In the genomic region with DNA sequence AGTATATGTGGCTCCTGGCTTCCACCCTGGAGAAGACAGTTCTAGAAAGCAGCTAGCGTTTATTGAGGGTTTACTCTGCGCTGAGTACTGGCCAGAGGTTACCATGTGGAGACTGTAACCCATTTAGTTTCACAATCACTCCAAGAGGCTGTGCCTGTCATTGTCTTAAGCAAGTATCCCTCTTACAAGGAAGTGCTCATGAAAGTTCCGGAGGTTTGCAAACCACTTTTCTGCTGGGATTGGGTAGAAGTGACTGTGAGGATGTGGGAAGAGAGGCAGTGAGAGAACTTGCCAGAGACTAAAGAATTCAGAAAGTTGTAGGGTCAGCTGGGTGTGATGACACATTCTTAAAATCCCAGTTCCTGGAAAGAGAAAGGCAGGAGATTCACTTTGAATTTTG, we compare ENCODE assay signal across 33 mouse cellular contexts. TPM values are rescaled to one million over a fixed set of nuclear protein-coding genes. Genes with fewer than 3 reads are reported as not detected.
"Had no signal": no experiment of that assay in that cellular context is flagged by ENCODE, and none has a peak within 500 bp of the region (broad histone marks: within the 10 kb centered on the region; RNA-seq: fewer than 3 reads in every experiment).

No protein-coding gene starts in this region.

- H3K9me3 ChIP-seq: heart, embryonic 13.5 days; heart, embryonic 15.5 days; hindbrain, embryonic 10.5 days; hindbrain, embryonic 12.5 days; intestine, embryonic 15.5 days; limb, embryonic 10.5 days; limb, embryonic 12.5 days; liver, embryonic 13.5 days; liver, embryonic 15.5 days had no signal

- H3K27ac ChIP-seq: gastrocnemius, adult 2 months; heart, adult 2 months; heart, embryonic 13.5 days; heart, embryonic 15.5 days; hindbrain, embryonic 10.5 days; hindbrain, embryonic 12.5 days; hindbrain, embryonic 14.5 days; intestine, embryonic 15.5 days; layer of hippocampus, adult 2 months; left cerebral cortex, adult 2 months; limb, embryonic 10.5 days; limb, embryonic 12.5 days; liver, embryonic 13.5 days; liver, embryonic 15.5 days had no signal

- H3K4me2 ChIP-seq: heart, embryonic 11.5 days; heart, embryonic 13.5 days; heart, embryonic 15.5 days; hindbrain, embryonic 12.5 days; hindbrain, embryonic 14.5 days; intestine, embryonic 15.5 days; limb, embryonic 12.5 days; liver, embryonic 11.5 days; liver, embryonic 13.5 days; liver, embryonic 15.5 days had no signal

- H3K9ac ChIP-seq: heart, embryonic 13.5 days; heart, embryonic 15.5 days; hindbrain, embryonic 12.5 days; hindbrain, embryonic 14.5 days; intestine, embryonic 15.5 days; limb, embryonic 12.5 days; liver, embryonic 13.5 days; liver, embryonic 15.5 days had no signal

- H3K4me1 ChIP-seq: liver, embryonic 15.5 days had no signal

- H3K4me3 ChIP-seq: gastrocnemius, adult 2 months; heart, adult 2 months; heart, embryonic 13.5 days; heart, embryonic 15.5 days; hindbrain, embryonic 10.5 days; hindbrain, embryonic 12.5 days; intestine, embryonic 15.5 days; layer of hippocampus, adult 2 months; left cerebral cortex, adult 2 months; limb, embryonic 10.5 days; limb, embryonic 12.5 days; liver, embryonic 13.5 days; liver, embryonic 15.5 days had no signal

- H3K36me3 ChIP-seq: heart, embryonic 13.5 days; heart, embryonic 15.5 days; hindbrain, embryonic 10.5 days; hindbrain, embryonic 12.5 days; intestine, embryonic 15.5 days; limb, embryonic 10.5 days; limb, embryonic 12.5 days; liver, embryonic 13.5 days; liver, embryonic 15.5 days had no signal

- ATAC-seq: hindbrain, embryonic 16.5 days; inflammation-experienced regulatory T-cells, adult 6 months; intestine, embryonic 15.5 days; intestine, postnatal 0 days had no signal

- DNase-seq: gastrocnemius, adult 2 months; gastrocnemius, postnatal 10 days; gastrocnemius, postnatal 25 days; heart, adult 11 months; heart, adult 2 months; heart, postnatal 4 days; kidney, adult 18-20 months; kidney, adult 8-10 months; kidney, postnatal 10 days; kidney, postnatal 25 days; kidney, postnatal 4 days; layer of hippocampus, adult 9-11 months; liver; liver, embryonic 13.5 days had no signal

RNA-seq across cellular contexts. Expression of a gene that starts 3.3 kb away (rescaled TPM):
- total RNA-seq: gastrocnemius, adult 2 months; gastrocnemius, postnatal 10 days; gastrocnemius, postnatal 25 days; gastrocnemius, postnatal 4 days; heart, adult 2 months; heart, postnatal 25 days; heart, postnatal 4 days had no signal
- polyA plus RNA-seq: heart, adult 2 months; heart, embryonic 11.5 days; heart, embryonic 13.5 days; heart, embryonic 15.5 days; heart, postnatal 0 days; hindbrain, embryonic 14.5 days; hindbrain, embryonic 16.5 days; inflammation-experienced regulatory T-cells, adult 6 months; intestine, embryonic 15.5 days; intestine, postnatal 0 days; liver, embryonic 13.5 days; liver, embryonic 15.5 days had no signal
